Mouse (Mus musculus) kidney, embryonic 16.5 days (tissue): Measurements from ENCODE around the gene Card9. TPM values are rescaled to one million over a fixed set of nuclear protein-coding genes. Genes with fewer than 3 reads are reported as not detected.
A peak's percentile ranks its signal among the peaks of the same experiment; 100 is the strongest.
"Not testable (repeated sequence)": the region's sequence is repeated elsewhere in the genome, so short reads cannot be mapped to it uniquely, and the experiment has no call there.

Experiments
- ATAC-seq: fragments of 200-750 bp; cut with Nextera tagmentation; 2 replicates; pipeline ENCODE4 v1.8.0; 2017; ENCODE audit warnings: moderate TSS enrichment; ENCODE audit not compliant: low FRiP score, low TSS enrichment
- H3K27ac ChIP-seq: fragments of 300-500 bp; sonication (generic); 2 replicates; pipeline ENCODE4 v1.5.1; 2014; ENCODE audit warnings: low read length
- H3K27me3 ChIP-seq: fragments of 300-500 bp; sonication (generic); 2 replicates; pipeline ENCODE4 v1.6.1; 2014; ENCODE audit warnings: low read length, control low read depth, mixed read lengths; ENCODE audit not compliant: insufficient read depth
- H3K36me3 ChIP-seq: fragments of 300-500 bp; sonication (generic); 2 replicates; pipeline ENCODE4 v1.6.1; 2014; ENCODE audit warnings: low read length, control low read depth, mixed read lengths; ENCODE audit not compliant: insufficient read depth
- H3K4me1 ChIP-seq: fragments of 300-500 bp; sonication (generic); 2 replicates; pipeline ENCODE4 v1.6.1; 2014; ENCODE audit warnings: low read length, control low read depth, mixed read lengths; ENCODE audit not compliant: insufficient read depth
- H3K4me2 ChIP-seq: fragments of 300-500 bp; sonication (generic); replicated peaks from 2 replicates; pipeline ENCODE4 v1.6.1; 2014; ENCODE audit warnings: low read depth, low read length
- H3K4me3 ChIP-seq: fragments of 300-500 bp; sonication (generic); 2 replicates; pipeline ENCODE4 v1.5.1; 2014; ENCODE audit warnings: mild to moderate bottlenecking, low read length
- H3K9ac ChIP-seq: fragments of 300-500 bp; sonication (generic); replicated peaks from 2 replicates; pipeline ENCODE4 v1.6.1; 2014; ENCODE audit warnings: low read length
- H3K9me3 ChIP-seq: fragments of 300-500 bp; sonication (generic); 2 replicates; pipeline ENCODE4 v1.6.1; 2016; ENCODE audit warnings: low read length, control low read depth
- WGBS: fragments of 180-500 bp; shearing (Covaris S2); extraction: QIAGEN DNeasy Blood & Tissue Kit; methylation state at CpG from one replicate; pipeline ENCODE4 v1.1.7; 2014; 5-methylcytosine and 5-hydroxymethylcytosine counted together
- polyA plus RNA-seq: library from polyadenylated mRNA; unstranded; fragments of >200 nt; fragmentation: Nextera tagmentation; extraction: Ambion mirVana; gene quantifications from 2 replicates; pipeline ENCODE4 v1.2.1, GENCODE M21; 2015

Gene Card9
- polyA plus RNA-seq, 1 experiment from 2014 or later = 0.92 TPM

- 91% methylated on average over 6 of the region's 6 CpGs for WGBS
- H3K4me2 ChIP-seq = no peak overlapping the region
- H3K36me3 ChIP-seq = peaks cover 62% of the 10 kb centered on the region
- H3K4me3 ChIP-seq = no peak overlapping the region
- H3K9me3 ChIP-seq = no peaks in the 10 kb centered on the region
- peaks cover 18% of the 10 kb centered on the region for H3K4me1 ChIP-seq
- no peak overlapping the region for H3K27ac ChIP-seq
- ATAC-seq = no peak
- H3K9ac ChIP-seq = no peak overlapping the region
- H3K27me3 ChIP-seq = no peaks in the 10 kb centered on the region
Observed at GRCm38 (mm10) chr2:26391617-26392016, 30.9 kb upstream of the Card9 start.

- WGBS = 80% methylated on average over 3 of the region's 3 CpGs
Observed at GRCm38 (mm10) chr2:26390954-26391353, 30.2 kb upstream of the Card9 start.

GRCm38 (mm10) chr2:26389154-26389690, 28.5 kb upstream of the Card9 start, which contains the start of the genes Entr1 and Pmpca:
Gene Entr1 (minus strand): TSS chr2:26389316.
Gene Pmpca (plus strand): TSS chr2:26389339.
- no peaks in the 10 kb centered on the region for H3K27me3 ChIP-seq
- peak within 1 kb of the TSS; percentile 92 for H3K4me2 ChIP-seq
- WGBS = under 1% methylated on average over 47 of the region's 60 CpGs
- ATAC-seq = peak; percentile 92
- peak within 1 kb of the TSS; percentile 67 for H3K27ac ChIP-seq
- H3K9me3 ChIP-seq = no peaks in the 10 kb centered on the region
- peaks cover 18% of the 10 kb centered on the region for H3K4me1 ChIP-seq
- H3K9ac ChIP-seq = peak within 1 kb of the TSS; percentile 93
- H3K36me3 ChIP-seq = peaks cover 62% of the 10 kb centered on the region
- H3K4me3 ChIP-seq = peak within 1 kb of the TSS; percentile 90

More at GRCm38 (mm10) chr2:26390954-26391353, 30.2 kb upstream of the Card9 start:
- H3K9me3 ChIP-seq = no peaks in the 10 kb centered on the region
- H3K27ac ChIP-seq = no peak overlapping the region
- no peak overlapping the region for H3K4me2 ChIP-seq
- no peak overlapping the region for H3K4me3 ChIP-seq
- H3K9ac ChIP-seq = no peak overlapping the region
- peaks cover 18% of the 10 kb centered on the region for H3K4me1 ChIP-seq
- H3K27me3 ChIP-seq = no peaks in the 10 kb centered on the region
- H3K36me3 ChIP-seq = peaks cover 62% of the 10 kb centered on the region
- ATAC-seq = no peak

GRCm38 (mm10) chr2:26388682-26389153, 28.0 kb upstream of the Card9 start:
- peak overlapping the region; percentile 90 for H3K4me3 ChIP-seq
- H3K9ac ChIP-seq = peak overlapping the region; percentile 93
- H3K27ac ChIP-seq = peak overlapping the region; percentile 67
- H3K36me3 ChIP-seq = peaks cover 60% of the 10 kb centered on the region
- peak overlapping the region; percentile 92 for H3K4me2 ChIP-seq
- no peaks in the 10 kb centered on the region for H3K27me3 ChIP-seq
- no peaks in the 10 kb centered on the region for H3K9me3 ChIP-seq
- WGBS = under 1% methylated on average over 40 of the region's 45 CpGs
- peak; percentile 60 for ATAC-seq
- peaks cover 18% of the 10 kb centered on the region for H3K4me1 ChIP-seq

- H3K4me2 ChIP-seq = peak overlapping the region; percentile 92
- peak overlapping the region; percentile 90; the same call in 1 of the 2 replicates for H3K4me3 ChIP-seq
- no peaks in the 10 kb centered on the region for H3K9me3 ChIP-seq
- peaks cover 60% of the 10 kb centered on the region for H3K36me3 ChIP-seq
- WGBS = 84% methylated on average over 3 of the region's 3 CpGs
- no peak overlapping the region for H3K27ac ChIP-seq
- ATAC-seq = no peak
- H3K9ac ChIP-seq = peak overlapping the region; percentile 93; the same call in 1 of the 2 replicates
- no peaks in the 10 kb centered on the region for H3K27me3 ChIP-seq
- peaks cover 18% of the 10 kb centered on the region for H3K4me1 ChIP-seq
Observed at GRCm38 (mm10) chr2:26387713-26388112, 27.0 kb upstream of the Card9 start.

DNA sequence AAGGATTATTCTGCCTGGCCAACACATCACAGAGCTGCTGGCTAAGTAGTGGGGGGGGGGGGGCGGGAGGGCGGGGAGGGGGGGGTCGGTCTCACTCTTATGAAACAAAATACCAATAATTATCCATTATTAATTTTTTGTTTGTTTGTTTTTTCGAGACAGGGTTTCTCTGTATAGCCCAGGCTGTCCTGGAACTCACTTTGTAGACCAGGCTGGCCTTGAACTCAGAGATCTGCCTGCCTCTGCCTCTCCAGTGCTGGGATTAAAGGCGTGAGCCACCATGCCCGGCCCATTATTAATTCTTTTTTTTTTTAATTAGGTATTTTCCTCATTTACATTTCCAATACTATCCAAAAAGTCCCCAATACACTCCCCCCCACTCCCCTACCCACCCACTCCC, 20.2 kb upstream of the Card9 start:
- H3K4me3 ChIP-seq = peak overlapping the region; percentile 79
- not testable (repeated sequence) for H3K27me3 ChIP-seq, H3K4me1 ChIP-seq, H3K9me3 ChIP-seq, H3K27ac ChIP-seq
- peak overlapping the region; percentile 79 for H3K4me2 ChIP-seq
- peak overlapping the region; percentile 77 for H3K9ac ChIP-seq
- ATAC-seq = 0 out of 2 replicates have a peak, but pooled peaks have one; percentile 10
- peaks cover 59% of the 10 kb centered on the region for H3K36me3 ChIP-seq
- WGBS = 30% methylated on average over 6 of the region's 6 CpGs

GRCm38 (mm10) chr2:26380131-26380771, 19.5 kb upstream of the Card9 start, which contains the start of gene Snapc4:
Gene Snapc4 (minus strand): TSS chr2:26380653.
- under 1% methylated on average over 38 of the region's 38 CpGs for WGBS
- peak; percentile 97 for ATAC-seq
- Histone ChIP-seq H3K4me1 (peaks cover 6% of the 10 kb centered on the region), H3K4me2 (peak within 1 kb of the TSS; percentile 79), H3K36me3 (peaks cover 58% of the 10 kb centered on the region), H3K9ac (peak within 1 kb of the TSS; percentile 77), H3K27ac (peak within 1 kb of the TSS; percentile 9; the same call in 1 of the 2 replicates), H3K4me3 (peak within 1 kb of the TSS; percentile 79), H3K9me3 (no peaks in the 10 kb centered on the region), H3K27me3 (no peaks in the 10 kb centered on the region)

GRCm38 (mm10) chr2:26372396-26372795, 11.7 kb upstream of the Card9 start:
- Histone ChIP-seq H3K4me2 (no peak overlapping the region), H3K27ac (no peak overlapping the region), H3K9me3 (no peaks in the 10 kb centered on the region), H3K9ac (no peak overlapping the region), H3K36me3 (peaks cover 85% of the 10 kb centered on the region), H3K4me1 (no peaks in the 10 kb centered on the region), H3K27me3 (no peaks in the 10 kb centered on the region), H3K4me3 (no peak overlapping the region)
- WGBS = 94% methylated on average over 8 of the region's 8 CpGs
- no peak for ATAC-seq

GRCm38 (mm10) chr2:26368572-26368971, 7.9 kb upstream of the Card9 start:
- H3K36me3 ChIP-seq = peaks cover 80% of the 10 kb centered on the region
- H3K27me3 ChIP-seq = no peaks in the 10 kb centered on the region
- no peak overlapping the region for H3K27ac ChIP-seq
- H3K9ac ChIP-seq = no peak overlapping the region
- no peaks in the 10 kb centered on the region for H3K9me3 ChIP-seq
- ATAC-seq = no peak
- H3K4me1 ChIP-seq = no peaks in the 10 kb centered on the region
- H3K4me3 ChIP-seq = no peak overlapping the region
- H3K4me2 ChIP-seq = no peak overlapping the region
- 95% methylated on average over 1 of the region's 1 CpGs for WGBS

DNA sequence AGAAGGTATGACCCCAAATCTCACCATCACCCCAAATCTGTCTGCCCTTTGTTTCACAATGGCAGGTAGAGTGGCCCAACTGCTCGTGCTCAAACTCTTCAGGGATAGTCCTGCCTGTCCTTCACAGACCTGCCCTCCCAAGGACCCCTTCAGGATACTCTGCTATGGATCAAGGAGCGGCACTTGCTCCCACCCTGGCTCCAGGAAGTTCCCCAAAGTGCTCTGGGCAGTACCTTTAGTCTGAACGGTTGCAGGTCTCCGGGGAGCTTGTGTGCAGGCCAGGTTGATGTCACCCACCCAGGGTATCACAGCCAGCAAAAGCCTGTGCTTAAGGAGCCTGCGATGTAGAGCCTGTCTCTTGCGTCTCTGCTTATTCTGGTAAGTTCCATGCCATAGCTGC, 7.2 kb upstream of the Card9 start:
- 93% methylated on average over 6 of the region's 6 CpGs for WGBS
- Histone ChIP-seq H3K9ac (no peak overlapping the region), H3K36me3 (peaks cover 80% of the 10 kb centered on the region), H3K27ac (no peak overlapping the region), H3K9me3 (no peaks in the 10 kb centered on the region), H3K4me2 (no peak overlapping the region), H3K4me3 (no peak overlapping the region), H3K4me1 (no peaks in the 10 kb centered on the region), H3K27me3 (no peaks in the 10 kb centered on the region)
- no peak for ATAC-seq
